Mouse (Mus musculus) small intestine, adult 2 months (tissue): ENCODE measurements around the gene Arxes2.

Experiments
- CTCF ChIP-seq: fragments of 200-500 bp; IDR thresholded peaks from 2 replicates; pipeline ENCODE4 v1.5.1; 2012; ENCODE audit warnings: low read depth, mild to moderate bottlenecking, control low read depth, inconsistent platforms, low read length, moderate library complexity, mixed read lengths; ENCODE audit not compliant: insufficient replicate concordance, insufficient read length; ENCODE audit errors: extremely low read depth
- POLR2A ChIP-seq: fragments of 200-500 bp; IDR thresholded peaks from 2 replicates; pipeline ENCODE4 v1.6.1; 2012; ENCODE audit warnings: low read depth, mild to moderate bottlenecking, control low read depth, inconsistent platforms, low read length, moderate library complexity

GRCm38 (mm10) chrX:135990661-135991060, 3.0 kb upstream of the Arxes2 start:
- TF ChIP-seq CTCF (no peak), POLR2A (no peak)
